Mouse (Mus musculus) kidney, postnatal 0 days (tissue): ENCODE data around the gene Azin2. TPM values are rescaled to one million over a fixed set of nuclear protein-coding genes. Genes with fewer than 3 reads are reported as not detected.

Source experiments
- ATAC-seq: fragments of 200-750 bp; cut with Nextera tagmentation; replicated peaks from 2 replicates; pipeline ENCODE4 v1.8.0; 2017; ENCODE audit warnings: low read depth, moderate number of reproducible peaks, moderate TSS enrichment, moderate library complexity; ENCODE audit not compliant: low FRiP score
- DNase-seq: peaks from one replicate; pipeline ENCODE4 v3.0.0-alpha.2; 2016; ENCODE audit warnings: low spot score
- H3K27ac ChIP-seq: fragments of 300-500 bp; sonication (generic); 2 replicates; pipeline ENCODE4 v1.5.1; 2014; ENCODE audit warnings: mild to moderate bottlenecking
- H3K27me3 ChIP-seq: fragments of 300-500 bp; sonication (generic); 2 replicates; pipeline ENCODE4 v1.6.1; 2014; ENCODE audit warnings: low read length, mixed read lengths; ENCODE audit not compliant: insufficient read depth
- H3K36me3 ChIP-seq: fragments of 300-500 bp; sonication (generic); 2 replicates; pipeline ENCODE4 v1.6.1; 2014; ENCODE audit warnings: low read length, mixed read lengths; ENCODE audit not compliant: insufficient read depth
- H3K4me1 ChIP-seq: fragments of 300-500 bp; sonication (generic); replicated peaks from 2 replicates; pipeline ENCODE4 v1.6.1; 2014; ENCODE audit warnings: antibody characterized with exemption, low read length, mixed read lengths; ENCODE audit not compliant: insufficient read depth
- H3K4me2 ChIP-seq: fragments of 300-500 bp; sonication (generic); 2 replicates; pipeline ENCODE4 v1.6.1; 2014; ENCODE audit warnings: mild to moderate bottlenecking, low read length, moderate library complexity, mixed read lengths
- H3K4me3 ChIP-seq: fragments of 300-500 bp; sonication (generic); replicated peaks from 2 replicates; pipeline ENCODE4 v1.5.1; 2014; ENCODE audit warnings: low read depth, low read length
- H3K9ac ChIP-seq: fragments of 300-500 bp; sonication (generic); 2 replicates; pipeline ENCODE4 v1.6.1; 2014; ENCODE audit warnings: low read depth, low read length
- H3K9me3 ChIP-seq: fragments of 300-500 bp; sonication (generic); replicated peaks from 2 replicates; pipeline ENCODE4 v1.6.1; 2016; ENCODE audit warnings: low read length, inconsistent platforms, mixed read lengths
- CTCF ChIP-seq: IDR thresholded peaks from 2 replicates; pipeline ENCODE4 v1.5.1; 2016; ENCODE audit warnings: antibody characterized with exemption, low read depth, mild to moderate bottlenecking, moderate library complexity
- WGBS: fragments of 180-500 bp; shearing (Covaris S2); extraction: QIAGEN DNeasy Blood & Tissue Kit; methylation state at CpG from one replicate; pipeline ENCODE4 v1.1.7; 2014; 5-methylcytosine and 5-hydroxymethylcytosine counted together
- polyA plus RNA-seq: library from polyadenylated mRNA; unstranded; fragments of >200 nt; fragmentation: Nextera tagmentation; extraction: Ambion mirVana; gene quantifications from 2 replicates; pipeline ENCODE4 v1.2.1, GENCODE M21; 2015

Gene Azin2
- polyA plus RNA-seq, 1 experiment from 2014 or later, result 21.5 TPM

- Histone ChIP-seq H3K9me3 (no peaks in the 10 kb centered on the region), H3K4me2 (no peak overlapping the region), H3K9ac (no peak overlapping the region), H3K4me3 (no peak overlapping the region), H3K36me3 (no peaks in the 10 kb centered on the region), H3K27me3 (no peaks in the 10 kb centered on the region), H3K27ac (no peak overlapping the region), H3K4me1 (no peaks in the 10 kb centered on the region)
- no peak for TF ChIP-seq CTCF
- DNase-seq (no peak), ATAC-seq (no peak)
- 74% methylated on average over 7 of the region's 8 CpGs for WGBS
Measured at GRCm38 (mm10) chr4:128970417-128970807, 8.2 kb upstream of the Azin2 start.

GRCm38 (mm10) chr4:128969607-128970416 lies 7.6 kb upstream of the Azin2 start:
- H3K27me3 ChIP-seq, result no peaks in the 10 kb centered on the region
- no peak for ATAC-seq
- DNase-seq, result no peak
- H3K36me3 ChIP-seq, result no peaks in the 10 kb centered on the region
- WGBS, result 55% methylated on average over 18 of the region's 18 CpGs
- no peaks in the 10 kb centered on the region for H3K4me1 ChIP-seq
- H3K4me3 ChIP-seq, result no peak overlapping the region
- no peak overlapping the region for H3K27ac ChIP-seq
- H3K9me3 ChIP-seq, result no peaks in the 10 kb centered on the region
- no peak overlapping the region for H3K9ac ChIP-seq
- H3K4me2 ChIP-seq, result no peak overlapping the region
- no peak for TF ChIP-seq CTCF

GRCm38 (mm10) chr4:128969081-128969480 lies 6.8 kb upstream of the Azin2 start:
- H3K4me1 ChIP-seq, result no peaks in the 10 kb centered on the region
- no peak overlapping the region for H3K4me2 ChIP-seq
- no peaks in the 10 kb centered on the region for H3K36me3 ChIP-seq
- H3K9ac ChIP-seq, result no peak overlapping the region
- H3K27me3 ChIP-seq, result no peaks in the 10 kb centered on the region
- no peaks in the 10 kb centered on the region for H3K9me3 ChIP-seq
- H3K4me3 ChIP-seq, result no peak overlapping the region
- DNase-seq (no peak), ATAC-seq (no peak)
- TF ChIP-seq CTCF, result no peak
- WGBS, result 75% methylated on average over 5 of the region's 5 CpGs
- no peak overlapping the region for H3K27ac ChIP-seq

GRCm38 (mm10) chr4:128966751-128967150 lies 4.5 kb upstream of the Azin2 start:
- ATAC-seq (no peak), DNase-seq (no peak)
- Histone ChIP-seq H3K4me3 (no peak overlapping the region), H3K27ac (no peak overlapping the region), H3K36me3 (no peaks in the 10 kb centered on the region), H3K9me3 (no peaks in the 10 kb centered on the region), H3K27me3 (no peaks in the 10 kb centered on the region), H3K4me2 (no peak overlapping the region), H3K9ac (no peak overlapping the region), H3K4me1 (no peaks in the 10 kb centered on the region; the same call in 1 of the 2 replicates)
- no peak for TF ChIP-seq CTCF
- 43% methylated on average over 7 of the region's 7 CpGs for WGBS

- Histone ChIP-seq H3K27me3 (no peaks in the 10 kb centered on the region), H3K27ac (no peak overlapping the region), H3K9me3 (no peaks in the 10 kb centered on the region), H3K4me3 (peak overlapping the region; percentile 73), H3K9ac (peak overlapping the region; percentile 70), H3K4me1 (peaks cover 5% of the 10 kb centered on the region; the same call in 1 of the 2 replicates), H3K36me3 (no peaks in the 10 kb centered on the region), H3K4me2 (peak overlapping the region; percentile 96)
- 5% methylated on average over 9 of the region's 9 CpGs for WGBS
- DNase-seq (no peak), ATAC-seq (no peak; the same call in 1 of the 2 replicates)
- no peak for TF ChIP-seq CTCF
Measured at GRCm38 (mm10) chr4:128962926-128963290, 666 bp upstream of the Azin2 start.

GRCm38 (mm10) chr4:128961301-128962028 lies 777 bp downstream of the Azin2 start:
- Histone ChIP-seq H3K27me3 (no peaks in the 10 kb centered on the region), H3K4me3 (peak overlapping the region; percentile 73), H3K36me3 (no peaks in the 10 kb centered on the region), H3K4me1 (peaks cover 5% of the 10 kb centered on the region; the same call in 1 of the 2 replicates), H3K9me3 (no peaks in the 10 kb centered on the region), H3K27ac (no peak overlapping the region), H3K4me2 (peak overlapping the region; percentile 96), H3K9ac (peak overlapping the region; percentile 70)
- TF ChIP-seq CTCF, result no peak
- WGBS, result 8% methylated on average over 16 of the region's 16 CpGs
- ATAC-seq (no peak), DNase-seq (no peak)
